Mouse (Mus musculus) adrenal gland, postnatal 4 days (tissue): ENCODE measurements around the gene Arhgap15. TPM values are rescaled to one million over a fixed set of nuclear protein-coding genes. Genes with fewer than 3 reads are reported as not detected.
A peak's percentile ranks its signal among the peaks of the same experiment; 100 is the strongest.

ENCODE experiments used
- DNase-seq, 2 experiments: peaks; one replicate each; pipeline ENCODE4 v3.0.0; 2021 to 2022; ENCODE audit warnings: low spot score in 2 of 2, mixed read lengths in 2 of 2
- total RNA-seq, 2 experiments: library from RNA; stranded (reverse); gene quantifications; 2 replicates each; pipeline ENCODE4 v1.2.3; 2021

Arhgap15 gene
- total RNA-seq, 2 experiments from 2014 or later, result 1.2 to 2.3 TPM

DNA sequence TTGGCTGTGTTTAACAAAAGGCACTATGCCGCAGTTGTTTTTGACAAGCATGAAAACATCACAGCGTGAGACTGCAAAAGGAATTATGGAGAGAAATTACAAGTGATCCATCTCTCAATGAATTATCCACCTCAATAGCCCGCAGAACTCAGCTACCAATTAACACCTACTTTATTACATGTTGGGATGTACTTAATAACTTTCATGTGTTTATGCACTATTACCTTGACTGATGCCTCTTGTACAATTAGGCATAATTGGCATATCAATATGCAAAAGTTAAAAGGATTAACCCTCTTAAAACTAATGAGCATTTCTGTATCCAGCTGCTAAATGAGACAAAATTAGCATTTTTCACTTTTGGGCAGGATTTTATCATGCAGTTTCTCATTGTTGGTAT is 33.5 kb downstream of the Arhgap15 start:
- DNase-seq, result no peak

DNA sequence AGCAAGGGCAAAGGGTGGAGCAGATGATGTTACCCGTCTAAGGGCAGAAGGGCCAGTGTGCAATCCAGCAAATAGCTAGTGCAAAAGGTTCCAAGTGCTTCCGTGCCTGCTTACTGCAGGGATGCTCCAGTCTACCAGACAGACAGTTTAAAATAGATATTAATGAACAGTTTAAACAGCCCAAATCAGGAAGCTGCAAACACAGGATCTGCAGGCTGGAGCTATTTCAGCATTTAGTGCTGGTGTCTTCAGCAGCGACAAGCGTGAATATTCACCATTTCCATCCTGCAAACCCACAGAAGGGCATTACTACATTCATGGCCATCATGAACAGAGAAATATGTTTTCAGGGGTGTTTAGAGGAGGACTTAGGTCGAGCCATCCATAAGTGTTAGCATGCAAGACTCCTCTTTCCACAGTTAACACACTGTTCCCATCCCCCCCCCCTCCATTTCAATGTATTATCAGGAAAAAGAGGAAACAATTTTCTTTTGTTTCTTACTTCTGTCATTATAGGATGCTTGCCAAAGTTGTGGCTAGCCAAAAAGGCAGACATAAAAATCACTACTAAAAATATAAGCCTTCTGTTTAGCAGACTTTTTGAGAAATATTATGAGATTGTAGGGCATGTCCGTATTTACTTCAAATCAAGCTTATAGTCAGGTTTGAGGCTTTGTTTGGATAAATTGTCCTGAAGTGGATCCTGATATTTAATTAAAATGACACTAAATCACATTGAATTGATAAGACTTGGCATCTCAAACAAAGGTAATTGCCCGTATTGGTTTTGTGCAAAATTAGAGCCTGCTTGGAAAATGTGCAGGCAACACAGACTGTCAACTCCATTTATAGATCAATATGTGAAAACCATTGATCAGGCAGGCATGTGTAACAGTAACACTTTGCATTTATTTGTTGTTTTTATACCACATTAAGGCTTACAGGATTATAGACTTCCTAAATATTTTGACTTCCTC is 35.4 kb downstream of the Arhgap15 start:
- no peak for DNase-seq

DNA sequence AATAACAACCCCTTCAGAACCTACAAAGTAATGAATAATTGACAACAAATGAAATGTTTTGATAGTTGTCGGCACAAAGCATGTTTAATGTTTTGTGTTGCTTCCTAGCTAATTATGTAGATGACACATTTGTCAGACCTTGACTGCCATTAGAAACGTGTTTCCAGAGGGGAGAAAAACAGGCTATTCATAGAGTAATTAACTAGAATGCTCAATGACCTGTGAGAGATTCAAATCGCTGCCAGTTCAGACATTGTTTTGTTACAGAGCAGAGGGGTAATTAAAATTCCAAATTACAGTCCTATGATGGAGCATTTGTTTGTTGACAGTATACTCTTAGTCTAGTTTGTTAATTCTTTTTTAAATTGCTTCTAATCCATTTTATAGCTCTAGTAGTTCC is 37.5 kb downstream of the Arhgap15 start:
- no peak for DNase-seq

DNA sequence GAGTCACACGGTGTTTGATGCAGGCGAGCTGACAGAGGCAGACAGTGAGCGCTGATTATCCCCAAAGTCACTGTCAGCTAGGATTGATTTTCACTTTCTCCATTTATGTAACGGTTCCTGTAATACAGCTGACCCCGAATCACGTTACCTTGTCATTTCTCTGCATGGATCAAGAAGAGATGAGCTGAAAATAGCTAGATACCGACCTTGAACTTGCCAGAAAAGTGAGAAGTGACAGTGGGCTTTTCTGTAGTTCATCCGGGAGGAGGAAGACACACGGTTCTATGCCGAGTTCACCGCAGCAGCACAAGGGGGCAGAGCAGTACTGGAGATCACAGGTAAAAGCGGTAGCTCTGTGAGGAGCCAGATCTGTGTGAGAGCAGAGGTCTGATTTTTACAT is 38.5 kb downstream of the Arhgap15 start:
- no peak for DNase-seq

DNA sequence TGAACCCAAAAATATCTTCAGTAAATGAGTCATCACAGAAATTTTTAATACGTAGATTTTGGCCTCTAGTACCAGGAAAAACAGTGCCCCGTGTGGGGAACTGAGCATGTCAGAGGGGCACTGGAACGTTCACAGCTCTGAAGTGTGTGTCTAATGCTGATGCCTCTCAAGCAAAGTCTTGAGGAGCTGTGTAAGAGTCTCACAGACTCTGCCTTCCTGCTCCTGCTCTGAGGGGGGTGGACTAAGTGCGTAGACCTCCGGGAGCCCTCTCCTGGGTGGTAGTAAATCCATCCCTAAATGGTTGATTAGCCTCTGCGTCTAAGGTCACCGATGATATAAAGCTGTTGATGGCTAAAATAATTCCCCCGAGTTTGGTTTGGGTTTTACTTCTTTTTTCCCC is 39.9 kb downstream of the Arhgap15 start:
- DNase-seq, result no peak

DNA sequence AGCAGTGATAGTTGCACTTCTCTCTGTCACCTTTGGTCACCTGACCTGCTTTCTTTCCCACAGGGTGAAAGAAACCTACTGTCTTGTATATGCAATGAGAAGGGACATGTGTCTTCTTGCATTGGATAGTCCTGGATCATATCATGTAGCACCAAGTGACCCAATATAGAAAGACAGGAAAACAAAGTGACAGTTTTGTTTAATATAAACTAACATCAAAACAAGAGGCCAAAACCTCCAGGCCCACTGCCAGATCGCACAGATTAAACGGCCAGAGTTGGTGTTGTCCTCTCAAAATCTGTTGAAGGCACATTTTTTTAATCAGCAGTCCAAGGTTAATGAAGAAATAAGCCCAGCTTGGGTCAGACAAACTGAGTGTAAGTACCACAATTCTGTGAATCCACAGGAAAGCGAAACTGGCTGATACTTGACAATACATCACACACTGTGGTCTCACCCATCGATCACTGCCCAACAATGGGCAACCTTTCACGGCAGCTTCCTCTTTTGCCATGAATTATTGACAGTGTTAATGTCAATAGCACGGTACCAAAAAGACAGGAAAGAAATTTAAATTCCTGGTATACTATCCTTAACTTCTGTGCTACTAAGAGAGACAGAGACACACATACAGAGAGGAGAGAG is 41.5 kb downstream of the Arhgap15 start:
- no peak for DNase-seq

DNA sequence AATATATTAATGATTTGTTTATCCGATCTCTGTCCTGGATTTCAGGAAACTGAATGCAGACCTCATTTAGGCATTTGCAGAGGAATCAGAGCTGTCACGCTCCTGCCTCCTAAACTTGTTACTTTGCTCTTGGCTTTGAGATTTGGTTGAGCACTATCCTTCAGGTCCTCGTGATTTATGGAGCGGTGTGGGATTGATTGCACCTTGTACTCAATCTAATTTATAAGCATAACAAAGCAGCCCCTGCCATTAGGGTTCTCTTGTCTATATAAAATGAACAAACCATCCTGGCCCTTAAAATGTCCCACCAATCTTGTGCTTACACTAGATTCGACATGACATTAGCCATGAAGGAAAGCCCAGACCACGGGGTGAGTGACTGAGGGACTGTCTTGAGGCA is 43.0 kb downstream of the Arhgap15 start:
- DNase-seq, result no peak

DNA sequence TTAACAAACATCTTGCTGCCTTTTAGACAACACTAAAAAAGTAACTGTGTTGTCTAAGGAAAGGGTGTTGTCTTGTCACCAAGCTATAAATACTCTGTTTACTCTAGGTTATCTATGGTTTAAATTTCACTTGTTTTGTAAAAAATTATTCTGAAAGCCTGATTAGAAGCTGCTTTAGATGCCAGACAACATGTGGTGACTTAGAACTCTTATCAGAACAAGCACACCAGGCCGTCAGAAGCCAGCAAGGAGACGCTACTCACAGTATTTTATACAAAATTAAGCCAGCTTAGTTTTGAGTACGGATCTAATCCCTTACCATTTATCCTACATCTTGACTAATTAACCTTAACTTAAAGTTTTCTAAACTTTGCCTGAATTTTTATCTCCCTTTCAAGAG is 44.5 kb downstream of the Arhgap15 start:
- DNase-seq, result no peak

DNA sequence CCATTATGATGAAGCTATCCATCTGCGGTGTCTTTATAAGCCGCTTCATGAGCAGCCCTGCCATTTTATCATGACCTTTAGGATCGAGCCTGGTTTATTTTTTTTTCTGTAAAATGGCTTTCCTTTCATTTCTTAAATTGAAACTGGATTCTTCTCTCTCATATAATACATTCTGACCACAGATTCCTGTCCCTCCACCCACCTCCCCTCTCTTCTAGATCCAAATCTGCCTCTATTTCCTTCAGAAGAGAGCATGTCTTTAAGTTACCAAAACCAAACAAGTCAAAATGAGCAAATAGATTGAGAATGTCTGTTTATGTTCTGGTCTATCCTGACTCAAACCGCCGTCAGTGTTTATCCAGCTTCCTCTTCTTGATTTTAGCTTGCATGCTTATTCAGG is 46.1 kb downstream of the Arhgap15 start:
- DNase-seq, result no peak

DNA sequence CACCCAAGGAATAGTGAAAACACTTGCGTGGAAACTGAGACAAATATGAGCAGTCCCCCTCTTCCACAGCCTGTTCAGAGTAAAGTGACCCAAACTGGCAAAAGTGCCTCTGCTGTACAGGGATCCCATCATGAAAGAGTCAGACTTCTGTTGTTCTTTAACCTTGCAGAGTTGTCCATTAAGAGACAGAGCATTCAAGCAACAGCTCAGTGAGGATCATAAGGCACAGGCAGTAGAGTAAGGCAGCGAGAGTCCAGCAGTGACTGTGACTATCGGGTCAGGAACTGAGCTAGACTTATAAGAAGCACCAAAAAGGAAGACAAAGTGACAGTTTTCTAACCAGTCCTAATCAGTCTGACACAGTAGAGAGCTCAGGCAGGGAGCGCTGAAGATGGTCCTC is 47.8 kb downstream of the Arhgap15 start:
- no peak for DNase-seq

DNA sequence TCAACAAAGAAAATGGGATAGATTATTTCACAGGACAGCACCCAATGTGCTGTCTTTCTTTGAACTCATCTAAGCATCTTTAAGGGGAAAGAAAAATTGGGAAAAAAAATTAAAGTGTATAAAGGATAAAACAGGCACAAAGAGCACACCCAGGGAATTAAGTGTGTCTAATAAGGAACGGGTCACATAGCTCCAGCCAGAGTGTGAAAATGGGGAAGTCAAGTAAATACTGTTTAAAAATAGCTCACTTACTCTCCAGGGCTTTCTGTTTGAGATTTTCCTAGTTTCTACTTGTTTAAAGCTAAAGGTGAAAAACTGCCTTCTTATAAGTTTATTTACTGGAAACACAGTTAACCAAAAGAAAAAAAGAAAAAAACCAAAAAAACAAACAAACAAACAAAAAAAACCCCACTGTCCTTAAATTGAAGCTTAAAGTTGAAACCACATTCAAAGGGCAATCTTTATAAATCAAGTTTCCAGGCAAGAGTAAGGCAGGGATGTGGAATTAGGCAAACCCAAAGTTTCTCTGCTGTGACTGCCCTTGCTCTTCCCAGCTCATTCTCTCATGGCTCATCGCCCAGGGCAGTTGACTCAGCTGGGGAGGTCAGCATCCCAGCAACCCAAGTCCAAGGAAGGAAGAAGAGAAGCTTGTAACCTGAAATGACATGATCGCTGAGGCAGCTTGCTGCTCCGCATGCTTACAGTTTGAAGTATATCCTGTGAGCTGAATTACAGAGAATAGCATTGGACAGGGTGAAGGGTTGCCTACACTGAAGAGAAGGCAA is 57.5 kb downstream of the Arhgap15 start:
- DNase-seq, result peak in 1 of 2 experiments; percentile 10

DNA sequence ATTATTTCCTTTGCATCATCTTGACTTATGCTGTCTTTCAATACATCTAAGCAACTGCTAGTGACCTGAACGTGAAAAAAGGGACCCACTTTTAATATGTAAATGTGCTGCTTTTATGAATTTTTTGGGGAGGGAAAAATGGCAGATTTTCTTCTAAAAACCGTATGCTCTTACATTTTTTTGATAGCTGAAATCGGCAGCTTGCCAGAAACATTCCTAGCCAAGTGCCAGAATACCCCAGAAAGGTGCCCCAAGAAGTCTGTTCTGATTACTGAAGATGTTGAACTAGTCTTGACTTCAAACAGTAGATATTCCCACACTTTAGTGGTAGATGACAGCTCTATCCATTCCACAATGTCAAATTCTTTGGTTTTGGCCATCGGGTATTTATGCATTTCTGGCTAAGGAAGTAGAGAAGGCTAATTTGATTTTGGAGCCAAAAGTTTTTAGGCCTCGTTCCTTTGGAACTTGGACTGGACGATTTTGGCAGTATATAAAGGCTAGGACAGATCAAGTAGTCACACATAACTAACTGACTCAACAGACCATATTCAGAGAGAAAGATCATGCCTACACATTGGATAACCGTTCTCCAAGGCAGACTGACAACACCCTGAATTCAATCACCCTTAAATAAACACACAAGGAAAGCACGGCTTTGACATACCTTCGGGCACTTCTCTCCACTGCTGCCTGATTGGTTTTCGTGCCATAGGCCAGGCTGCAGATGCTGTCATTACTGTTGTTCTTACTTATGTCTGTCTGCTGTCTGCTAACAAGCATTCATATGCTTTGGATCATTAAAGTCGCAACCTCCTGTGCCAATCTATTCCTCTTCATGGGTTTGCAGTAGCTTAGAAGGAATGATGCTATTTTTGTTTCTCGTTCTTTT is 67.5 kb downstream of the Arhgap15 start:
- no peak for DNase-seq

DNA sequence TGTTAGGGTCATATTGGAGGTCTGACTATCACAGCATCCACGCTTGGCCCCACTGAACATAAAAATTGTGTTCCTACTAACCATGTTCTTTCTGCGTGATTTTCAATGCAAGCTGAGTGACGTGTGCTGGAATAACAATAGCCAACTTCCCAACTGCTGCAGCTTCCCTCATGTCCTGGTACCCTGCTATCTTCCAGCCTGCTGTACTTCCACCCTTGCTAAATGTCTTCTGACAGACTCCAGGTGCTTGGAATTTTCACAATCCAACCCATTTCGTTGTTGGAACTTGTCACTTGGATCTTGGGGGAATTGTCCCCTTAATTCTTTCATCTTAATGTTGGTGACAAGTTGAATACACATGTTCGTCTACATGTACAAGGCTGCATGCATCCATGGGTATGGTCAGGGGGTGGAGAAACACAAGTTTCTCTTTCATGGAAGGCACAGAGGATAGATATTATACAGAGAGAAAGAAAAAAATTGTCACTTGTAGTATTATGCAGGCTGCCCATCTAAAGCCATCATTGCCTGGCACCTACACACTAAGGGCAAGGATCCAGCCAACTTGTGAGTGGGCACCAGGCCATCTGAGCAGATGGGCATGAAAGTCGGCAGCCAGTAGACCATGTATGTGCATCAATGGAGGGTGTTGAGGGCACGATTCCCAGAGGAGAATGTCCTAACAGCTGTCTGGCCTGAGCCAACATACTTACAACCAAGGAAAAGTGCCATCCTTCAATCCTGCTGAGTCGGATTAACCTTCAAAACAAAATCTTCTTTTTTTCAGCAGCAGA is 68.4 kb downstream of the Arhgap15 start:
- DNase-seq, result no peak

DNA sequence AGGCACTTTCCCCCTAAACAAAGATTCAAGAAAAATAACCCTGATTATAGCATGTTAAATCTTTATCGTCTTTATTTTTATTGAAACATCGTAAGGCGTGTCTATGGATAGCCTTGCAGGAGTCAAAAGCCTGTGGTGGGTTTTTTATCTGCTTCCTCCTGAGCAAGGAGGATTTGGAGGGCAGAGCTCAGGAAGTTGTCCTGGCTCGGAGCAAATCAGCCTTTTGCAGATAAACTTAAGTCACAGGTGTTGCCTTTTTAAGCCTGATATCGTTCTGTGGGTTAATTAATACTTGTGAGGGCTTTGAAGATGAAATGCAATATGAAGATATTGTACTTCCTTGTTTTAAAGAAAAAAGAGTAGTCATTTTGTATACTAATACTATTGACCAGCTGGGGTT is 87.3 kb downstream of the Arhgap15 start:
- DNase-seq, result no peak

DNA sequence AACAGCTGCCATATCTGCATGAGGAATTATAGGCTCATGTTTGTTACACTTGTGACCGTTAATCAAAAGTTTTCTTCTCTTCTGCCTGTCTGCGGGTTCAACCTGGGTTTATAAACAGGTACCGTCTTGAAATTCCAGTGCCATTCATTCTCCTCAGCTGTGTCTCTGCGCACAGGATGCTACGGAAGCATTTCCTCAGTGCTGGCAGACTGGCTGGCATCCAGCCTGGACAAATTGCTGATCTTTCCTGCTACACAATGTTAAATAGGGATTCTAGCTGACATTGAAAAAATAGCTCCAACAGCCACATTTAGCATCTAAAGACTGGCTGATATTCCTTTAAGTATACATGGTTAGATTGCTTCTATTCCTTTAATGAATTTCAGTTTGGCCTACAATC is 93.0 kb downstream of the Arhgap15 start:
- DNase-seq, result no peak

DNA sequence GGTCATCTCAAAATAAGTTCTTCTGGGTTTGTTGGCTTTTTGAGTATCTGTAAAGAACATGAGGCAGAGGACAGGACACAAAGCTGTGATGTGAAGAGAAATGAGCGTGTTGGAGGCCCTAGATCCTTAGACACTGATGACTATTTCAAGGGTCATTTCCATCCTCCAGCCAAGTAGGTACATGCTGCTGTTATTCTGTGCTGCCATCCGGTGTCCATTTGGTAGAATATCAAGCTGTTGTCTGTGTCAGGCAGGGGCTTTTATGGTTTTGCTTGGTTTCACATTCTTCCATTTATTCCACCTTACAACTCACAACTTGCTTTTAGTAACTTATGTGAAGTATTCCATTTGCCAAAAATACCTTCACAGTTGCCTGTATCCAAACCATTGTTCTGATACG is 102.6 kb downstream of the Arhgap15 start:
- no peak for DNase-seq

DNA sequence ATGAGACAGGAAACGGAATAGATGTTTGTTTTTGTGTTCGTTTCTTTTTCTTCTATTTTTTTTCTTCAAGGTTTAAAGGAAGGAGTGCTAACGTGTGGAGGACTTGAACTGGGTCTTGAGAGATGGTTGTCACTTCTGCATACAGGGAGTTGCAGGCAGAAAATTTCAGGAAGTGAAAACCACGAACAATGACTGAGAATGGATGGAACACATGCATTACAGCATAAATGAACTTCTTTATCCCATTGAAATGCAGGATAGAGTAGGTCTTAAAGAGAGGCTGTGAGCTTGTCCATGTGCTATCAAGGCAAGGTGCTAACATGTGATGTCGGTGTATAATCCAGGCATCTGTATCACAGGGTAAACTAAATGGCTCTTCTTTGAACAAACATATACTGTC is 114.1 kb downstream of the Arhgap15 start:
- DNase-seq, result no peak

DNA sequence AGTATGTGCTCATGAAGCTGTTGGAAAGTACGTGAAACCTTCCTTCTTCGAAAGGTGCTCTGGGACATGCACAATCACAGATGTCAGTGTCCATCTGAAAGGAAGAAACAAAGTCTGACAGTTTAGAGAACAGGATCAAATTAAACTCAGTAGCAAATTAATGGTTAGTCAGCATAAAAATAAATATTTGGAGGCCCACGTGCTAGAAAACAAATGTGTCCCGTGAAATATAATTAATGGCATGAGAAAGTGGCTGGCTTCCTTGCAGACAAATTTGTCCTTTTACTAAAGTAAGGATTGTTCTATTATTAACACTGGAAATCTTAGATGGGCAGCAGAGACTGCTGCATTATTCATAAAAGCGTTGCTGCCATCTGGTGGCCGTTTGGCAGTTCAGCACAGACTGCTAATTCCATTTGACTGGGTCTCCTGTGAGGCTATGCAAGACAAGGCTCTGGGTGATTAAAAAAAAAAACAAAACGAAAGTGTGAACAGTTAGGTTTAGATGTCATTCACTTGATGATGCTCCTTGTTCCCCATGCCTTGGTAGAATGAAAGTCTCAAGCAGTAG is 153.9 kb downstream of the Arhgap15 start:
- DNase-seq, result peak in 1 of 2 experiments; percentile 39

DNA sequence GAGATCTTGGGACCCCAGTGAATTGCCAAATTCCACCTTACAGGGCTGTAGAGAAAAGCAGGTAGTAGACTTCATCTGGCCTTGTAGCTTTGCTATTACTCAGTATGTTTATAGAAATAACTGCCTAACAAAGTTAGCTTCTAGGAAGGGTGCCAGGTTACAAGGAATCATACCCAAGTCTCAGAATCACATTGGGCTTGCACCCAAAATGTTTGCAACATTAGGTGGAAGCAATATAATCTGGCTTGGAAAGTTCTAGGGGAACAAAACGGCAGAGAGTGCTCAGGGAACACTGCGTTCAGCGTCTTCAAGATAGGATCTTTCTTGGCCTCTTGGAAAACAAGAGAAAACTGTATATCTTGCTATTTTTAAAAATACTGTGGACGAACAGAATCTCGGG is 158.9 kb downstream of the Arhgap15 start:
- no peak for DNase-seq

DNA sequence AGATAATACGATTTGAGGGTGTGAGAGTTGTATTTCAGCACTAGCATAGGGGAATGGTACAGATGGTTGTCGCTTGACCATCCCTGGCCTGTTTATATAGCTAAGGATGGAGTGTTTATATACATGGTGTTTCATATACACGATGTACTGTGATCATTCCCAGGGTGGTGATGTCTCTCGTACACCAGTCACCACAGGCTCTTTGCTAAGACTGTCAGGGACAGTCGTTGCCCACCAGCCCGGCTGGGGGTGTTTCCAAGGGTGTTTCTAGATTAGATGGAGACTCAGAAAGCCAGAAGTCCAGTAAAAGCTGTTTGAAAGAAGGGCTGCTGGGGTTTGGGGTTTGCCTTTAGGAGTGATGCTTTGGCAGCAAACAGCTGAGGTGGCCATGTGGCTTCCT is 165.5 kb downstream of the Arhgap15 start:
- DNase-seq, result no peak
